Mouse (Mus musculus): ENCODE measurements around the gene Slc44a2. TPM values are rescaled to one million over a fixed set of nuclear protein-coding genes. Genes with fewer than 3 reads are reported as not detected.

Gene Slc44a2
- polyA plus RNA-seq, 1 experiment from 2014 or later: 85.2 TPM

DNA sequence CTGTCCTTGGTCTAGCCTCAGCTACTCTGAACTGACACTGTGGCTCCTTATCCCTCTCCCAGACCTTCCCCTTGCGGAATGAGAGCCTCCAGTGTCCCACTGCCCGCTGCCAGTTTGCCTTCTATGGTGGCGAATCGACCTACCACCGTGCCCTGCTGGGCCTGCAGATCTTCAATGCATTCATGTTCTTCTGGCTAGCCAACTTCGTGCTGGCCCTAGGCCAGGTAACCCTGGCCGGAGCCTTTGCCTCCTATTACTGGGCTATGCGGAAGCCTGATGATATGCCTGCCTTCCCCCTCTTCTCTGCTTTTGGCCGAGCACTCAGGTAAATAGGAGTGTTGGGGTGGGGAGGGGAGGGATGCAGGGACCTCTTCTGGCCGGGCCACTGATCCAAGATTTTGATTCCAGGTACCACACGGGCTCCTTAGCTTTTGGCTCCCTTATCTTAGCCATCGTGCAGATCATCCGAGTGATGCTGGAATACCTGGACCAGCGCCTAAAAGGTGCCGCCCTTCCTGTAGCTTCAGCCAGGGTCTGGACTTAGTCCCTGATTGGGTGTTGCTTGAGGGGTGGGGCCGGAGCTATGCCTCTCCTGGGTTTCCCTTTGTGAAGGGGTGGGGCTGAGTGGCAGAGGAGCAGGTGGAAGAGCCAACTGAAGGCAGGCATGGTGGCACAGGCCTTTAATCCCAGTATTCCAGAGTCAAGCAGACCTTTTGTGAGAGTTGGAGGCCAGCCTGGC lies 26.3 kb downstream of the Slc44a2 start:
- no peak for ATAC-seq (ENCODE audit: low FRiP score, low read depth)
- Histone ChIP-seq H3K9me3 (no peaks in the 10 kb centered on the region), H3K36me3 (peaks cover 64% of the 10 kb centered on the region), H3K4me2 (replicated peaks) (no peak overlapping the region), H3K27ac (no peak overlapping the region), H3K27me3 (replicated peaks) (no peaks in the 10 kb centered on the region), H3K4me3 (no peak overlapping the region), H3K9ac (peak overlapping the region; percentile 10; the same call in 1 of the 2 replicates), H3K4me1 (no peaks in the 10 kb centered on the region)
- WGBS: 72% methylated on average over 16 of the region's 16 CpGs

DNA sequence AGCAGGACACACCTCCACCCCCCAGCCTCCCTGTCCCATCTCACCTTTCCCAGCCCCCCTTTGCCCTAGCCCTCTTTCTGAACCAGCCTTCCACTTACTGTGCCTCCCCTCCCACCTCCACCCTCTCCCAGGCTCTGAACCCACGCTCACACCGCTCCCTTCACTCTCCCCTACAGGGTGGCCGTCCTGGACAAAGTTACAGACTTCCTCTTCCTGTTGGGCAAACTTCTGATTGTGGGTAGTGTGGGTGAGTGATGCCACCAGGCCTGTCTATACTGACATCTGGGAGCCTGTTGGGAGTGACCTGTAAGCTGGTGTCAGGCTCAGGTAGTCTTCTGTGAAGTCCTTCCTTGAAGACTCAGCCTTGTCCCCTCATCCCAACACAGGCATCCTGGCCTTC lies 27.7 kb downstream of the Slc44a2 start:
- no peak overlapping the region for H3K27ac ChIP-seq
- no peaks in the 10 kb centered on the region for H3K9me3 ChIP-seq
- WGBS: 89% methylated on average over 3 of the region's 3 CpGs
- no peak for ATAC-seq (ENCODE audit: low FRiP score, low read depth)
- H3K4me1 ChIP-seq: no peaks in the 10 kb centered on the region
- no peaks in the 10 kb centered on the region for H3K27me3 ChIP-seq (replicated peaks)
- H3K4me2 ChIP-seq (replicated peaks): no peak overlapping the region
- H3K9ac ChIP-seq: no peak overlapping the region
- H3K4me3 ChIP-seq: no peak overlapping the region
- peaks cover 59% of the 10 kb centered on the region for H3K36me3 ChIP-seq

GRCm38 (mm10) chr9:21351178-21351577 lies 30.7 kb downstream of the Slc44a2 start:
- WGBS: 88% methylated on average over 7 of the region's 7 CpGs
- Histone ChIP-seq H3K27me3 (replicated peaks) (no peaks in the 10 kb centered on the region), H3K9me3 (no peaks in the 10 kb centered on the region), H3K4me3 (no peak overlapping the region), H3K9ac (no peak overlapping the region), H3K27ac (no peak overlapping the region), H3K4me1 (no peaks in the 10 kb centered on the region), H3K4me2 (replicated peaks) (no peak overlapping the region), H3K36me3 (peaks cover 70% of the 10 kb centered on the region)
- no peak for ATAC-seq (ENCODE audit: low FRiP score, low read depth)

- Histone ChIP-seq H3K27ac (no peak overlapping the region), H3K9ac (no peak overlapping the region), H3K9me3 (no peaks in the 10 kb centered on the region), H3K36me3 (peaks cover 67% of the 10 kb centered on the region), H3K27me3 (replicated peaks) (no peaks in the 10 kb centered on the region), H3K4me2 (replicated peaks) (no peak overlapping the region), H3K4me3 (no peak overlapping the region), H3K4me1 (no peaks in the 10 kb centered on the region)
- no peak for ATAC-seq (ENCODE audit: low FRiP score, low read depth)
- WGBS: 94% methylated on average over 4 of the region's 4 CpGs
These were observed 31.3 kb downstream of the Slc44a2 start for GRCm38 (mm10) chr9:21351702-21352377.

- H3K27me3 ChIP-seq (replicated peaks): no peaks in the 10 kb centered on the region
- no peak overlapping the region for H3K9ac ChIP-seq
- H3K9me3 ChIP-seq: no peaks in the 10 kb centered on the region
- H3K4me3 ChIP-seq: no peak overlapping the region
- WGBS: 38% methylated on average over 20 of the region's 20 CpGs
- ATAC-seq (ENCODE audit: low FRiP score, low read depth): no peak
- peaks cover 62% of the 10 kb centered on the region for H3K36me3 ChIP-seq
- H3K4me2 ChIP-seq (replicated peaks): no peak overlapping the region
- H3K27ac ChIP-seq: no peak overlapping the region
- no peaks in the 10 kb centered on the region for H3K4me1 ChIP-seq
These were observed 32.2 kb downstream of the Slc44a2 start for GRCm38 (mm10) chr9:21352463-21353372.

DNA sequence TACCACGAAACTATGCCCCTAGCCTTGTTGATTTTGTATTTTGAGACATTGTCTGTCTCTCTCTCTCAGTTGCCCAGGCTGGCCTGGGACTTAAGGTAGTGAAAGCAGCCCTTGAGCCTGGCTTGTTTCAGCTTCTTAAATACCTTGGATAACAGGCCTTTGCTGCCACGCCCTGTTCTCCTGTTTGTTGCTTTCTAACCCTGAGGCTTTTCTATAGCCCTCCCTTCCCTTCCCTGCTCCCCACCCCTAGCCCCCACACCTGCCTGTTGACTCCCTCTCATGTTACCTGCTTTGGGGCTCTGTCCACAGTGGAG lies 32.8 kb downstream of the Slc44a2 start:
- H3K27me3 ChIP-seq (replicated peaks): no peaks in the 10 kb centered on the region
- peaks cover 56% of the 10 kb centered on the region for H3K36me3 ChIP-seq
- no peak overlapping the region for H3K4me2 ChIP-seq (replicated peaks)
- no peak overlapping the region for H3K27ac ChIP-seq
- no peaks in the 10 kb centered on the region for H3K9me3 ChIP-seq
- no peak for ATAC-seq (ENCODE audit: low FRiP score, low read depth)
- no peak overlapping the region for H3K4me3 ChIP-seq
- H3K9ac ChIP-seq: no peak overlapping the region
- 47% methylated on average over 2 of the region's 2 CpGs for WGBS
- no peaks in the 10 kb centered on the region for H3K4me1 ChIP-seq

GRCm38 (mm10) chr9:21354796-21355195 lies 34.3 kb downstream of the Slc44a2 start:
- 96% methylated on average over 6 of the region's 6 CpGs for WGBS
- H3K4me3 ChIP-seq: no peak overlapping the region
- no peak overlapping the region for H3K9ac ChIP-seq
- no peaks in the 10 kb centered on the region for H3K27me3 ChIP-seq (replicated peaks)
- H3K36me3 ChIP-seq: peaks cover 45% of the 10 kb centered on the region
- H3K4me1 ChIP-seq: no peaks in the 10 kb centered on the region
- no peak overlapping the region for H3K27ac ChIP-seq
- ATAC-seq (ENCODE audit: low FRiP score, low read depth): no peak
- no peaks in the 10 kb centered on the region for H3K9me3 ChIP-seq
- H3K4me2 ChIP-seq (replicated peaks): no peak overlapping the region

GRCm38 (mm10) chr9:21356981-21357718 lies 36.7 kb downstream of the Slc44a2 start:
- Histone ChIP-seq H3K4me2 (replicated peaks) (no peak overlapping the region), H3K36me3 (peaks cover 28% of the 10 kb centered on the region), H3K27ac (no peak overlapping the region), H3K9me3 (no peaks in the 10 kb centered on the region), H3K9ac (no peak overlapping the region), H3K4me3 (no peak overlapping the region), H3K27me3 (replicated peaks) (0 out of 2 replicates have a peak, but pooled peaks cover 5% of the 10 kb centered on the region), H3K4me1 (no peaks in the 10 kb centered on the region)
- 0 out of 2 replicates have a peak, but pooled peaks have one; percentile 37 for ATAC-seq (ENCODE audit: low FRiP score, low read depth)
- 0% methylated on average over 1 of the region's 1 CpGs for WGBS

- peaks cover 2% of the 10 kb centered on the region; the same call in 1 of the 2 replicates for H3K36me3 ChIP-seq
These were observed 46.2 kb downstream of the Slc44a2 start for GRCm38 (mm10) chr9:21366541-21367220.

GRCm38 (mm10) chr9:21367357-21368111 lies 47.0 kb downstream of the Slc44a2 start, which contains the start of gene Ilf3:
Gene Ilf3, plus strand, starts transcription at chr9:21367871.
- Histone ChIP-seq H3K27ac (peak within 1 kb of the TSS; percentile 72), H3K36me3 (peaks cover 5% of the 10 kb centered on the region; the same call in 1 of the 2 replicates), H3K4me1 (peaks cover 21% of the 10 kb centered on the region), H3K9me3 (no peaks in the 10 kb centered on the region), H3K4me2 (replicated peaks) (peak within 1 kb of the TSS; percentile 81), H3K4me3 (peak within 1 kb of the TSS; percentile 90), H3K9ac (peak within 1 kb of the TSS; percentile 90), H3K27me3 (replicated peaks) (0 out of 2 replicates have a peak, but pooled peaks cover 3% of the 10 kb centered on the region)
- peak; percentile 88 for ATAC-seq (ENCODE audit: low FRiP score, low read depth)
- WGBS: under 1% methylated on average over 61 of the region's 66 CpGs

More at GRCm38 (mm10) chr9:21366541-21367220, 46.2 kb downstream of the Slc44a2 start:
- ATAC-seq (ENCODE audit: low FRiP score, low read depth): no peak; the same call in 1 of the 2 replicates
- WGBS: 37% methylated on average over 14 of the region's 14 CpGs
- Histone ChIP-seq H3K4me2 (replicated peaks) (peak overlapping the region; percentile 60), H3K4me3 (peak overlapping the region; percentile 27; the same call in 1 of the 2 replicates), H3K9ac (no peak overlapping the region), H3K9me3 (no peaks in the 10 kb centered on the region), H3K4me1 (peaks cover 21% of the 10 kb centered on the region), H3K27me3 (replicated peaks) (0 out of 2 replicates have a peak, but pooled peaks cover 5% of the 10 kb centered on the region), H3K27ac (peak overlapping the region; percentile 50; the same call in 1 of the 2 replicates)

Measured in neural tube, embryonic 12.5 days (tissue).